Mouse (Mus musculus) lung, embryonic 14.5 days (tissue): ENCODE results near the gene Myadm. TPM values are rescaled to one million over a fixed set of nuclear protein-coding genes. Genes with fewer than 3 reads are reported as not detected.

ENCODE experiments used
- ATAC-seq: fragments of 200-750 bp; cut with Nextera tagmentation; 2 replicates; pipeline ENCODE4 v1.8.0; 2017; ENCODE audit warnings: mild to moderate bottlenecking, moderate TSS enrichment, moderate library complexity; ENCODE audit not compliant: insufficient read depth
- DNase-seq: peaks from one replicate; pipeline ENCODE4 v3.0.0-alpha.2; 2015
- H3K27ac ChIP-seq: fragments of 300-500 bp; sonication (generic); 2 replicates; pipeline ENCODE4 v1.5.1; 2014; ENCODE audit warnings: low read depth, mild to moderate bottlenecking, moderate library complexity
- H3K27me3 ChIP-seq: fragments of 300-500 bp; sonication (generic); 2 replicates; pipeline ENCODE4 v1.6.1; 2014; ENCODE audit warnings: low read length, control low read depth; ENCODE audit not compliant: insufficient read depth
- H3K36me3 ChIP-seq: fragments of 300-500 bp; sonication (generic); 2 replicates; pipeline ENCODE4 v1.6.1; 2014; ENCODE audit warnings: control low read depth; ENCODE audit not compliant: insufficient read depth
- H3K4me1 ChIP-seq: fragments of 300-500 bp; sonication (generic); 2 replicates; pipeline ENCODE4 v1.6.1; 2014; ENCODE audit warnings: antibody characterized with exemption, control low read depth; ENCODE audit not compliant: insufficient read depth
- H3K4me2 ChIP-seq: fragments of 300-500 bp; sonication (generic); 2 replicates; pipeline ENCODE4 v1.6.1; 2014; ENCODE audit warnings: mild to moderate bottlenecking
- H3K4me3 ChIP-seq: fragments of 300-500 bp; sonication (generic); 2 replicates; pipeline ENCODE4 v1.5.1; 2014; ENCODE audit warnings: low read depth, low read length
- H3K9ac ChIP-seq: fragments of 300-500 bp; sonication (generic); 2 replicates; pipeline ENCODE4 v1.6.1; 2014
- H3K9me3 ChIP-seq: fragments of 300-500 bp; sonication (generic); 2 replicates; pipeline ENCODE4 v1.6.1; 2016; ENCODE audit warnings: low read depth, low read length, control low read depth
- CTCF ChIP-seq: IDR thresholded peaks from 2 replicates; pipeline ENCODE4 v1.5.1; 2016; ENCODE audit warnings: antibody characterized with exemption, low read depth
- WGBS: fragments of 180-500 bp; shearing (Covaris S2); extraction: QIAGEN DNeasy Blood & Tissue Kit; methylation state at CpG from one replicate; pipeline ENCODE4 v1.1.7; 2014; 5-methylcytosine and 5-hydroxymethylcytosine counted together
- polyA plus RNA-seq: library from polyadenylated mRNA; unstranded; fragments of >200 nt; fragmentation: Nextera tagmentation; extraction: Ambion mirVana; gene quantifications from 2 replicates; pipeline ENCODE4 v1.2.1, GENCODE M21; 2014

Myadm gene
- polyA plus RNA-seq, 1 experiment from 2014 or later, result 138 TPM

- Histone ChIP-seq H3K36me3 (no peaks in the 10 kb centered on the region), H3K4me2 (no peak overlapping the region), H3K9ac (no peak overlapping the region), H3K27me3 (no peaks in the 10 kb centered on the region), H3K4me3 (no peak overlapping the region), H3K4me1 (no peaks in the 10 kb centered on the region), H3K9me3 (no peaks in the 10 kb centered on the region), H3K27ac (no peak overlapping the region)
- no peak for TF ChIP-seq CTCF
- peak; percentile 66 for DNase-seq
- WGBS, result 27% methylated on average over 8 of the region's 8 CpGs
- peak; percentile 46; the same call in 1 of the 2 replicates for ATAC-seq
Measured at GRCm38 (mm10) chr7:3280654-3281153, 8.2 kb upstream of the Myadm start.

GRCm38 (mm10) chr7:3281741-3282140 is 7.1 kb upstream of the Myadm start:
- WGBS, result 74% methylated on average over 6 of the region's 6 CpGs
- H3K9me3 ChIP-seq, result no peaks in the 10 kb centered on the region
- no peak overlapping the region for H3K4me3 ChIP-seq
- DNase-seq, result no peak
- no peak overlapping the region for H3K4me2 ChIP-seq
- ATAC-seq, result no peak
- H3K27me3 ChIP-seq, result no peaks in the 10 kb centered on the region
- no peak overlapping the region for H3K9ac ChIP-seq
- TF ChIP-seq CTCF, result no peak
- no peaks in the 10 kb centered on the region for H3K36me3 ChIP-seq
- H3K4me1 ChIP-seq, result peaks cover 3% of the 10 kb centered on the region; the same call in 1 of the 2 replicates
- no peak overlapping the region for H3K27ac ChIP-seq

GRCm38 (mm10) chr7:3283081-3283875 is 5.6 kb upstream of the Myadm start:
- H3K4me3 ChIP-seq, result no peak overlapping the region
- H3K27ac ChIP-seq, result no peak overlapping the region
- no peak for DNase-seq
- H3K4me2 ChIP-seq, result no peak overlapping the region
- no peaks in the 10 kb centered on the region for H3K27me3 ChIP-seq
- no peak for TF ChIP-seq CTCF
- no peak for ATAC-seq
- H3K9me3 ChIP-seq, result no peaks in the 10 kb centered on the region
- no peak overlapping the region for H3K9ac ChIP-seq
- peaks cover 3% of the 10 kb centered on the region; the same call in 1 of the 2 replicates for H3K4me1 ChIP-seq
- WGBS, result 80% methylated on average over 11 of the region's 11 CpGs
- no peaks in the 10 kb centered on the region for H3K36me3 ChIP-seq

GRCm38 (mm10) chr7:3284604-3285003 is 4.3 kb upstream of the Myadm start:
- no peak for ATAC-seq
- Histone ChIP-seq H3K36me3 (no peaks in the 10 kb centered on the region), H3K27ac (no peak overlapping the region), H3K9ac (no peak overlapping the region), H3K4me1 (peaks cover 3% of the 10 kb centered on the region; the same call in 1 of the 2 replicates), H3K9me3 (no peaks in the 10 kb centered on the region), H3K4me2 (no peak overlapping the region), H3K27me3 (no peaks in the 10 kb centered on the region), H3K4me3 (no peak overlapping the region)
- no peak for DNase-seq
- TF ChIP-seq CTCF, result no peak
- WGBS, result 81% methylated on average over 10 of the region's 10 CpGs

GRCm38 (mm10) chr7:3286036-3286435 is 2.8 kb upstream of the Myadm start:
- H3K4me2 ChIP-seq, result no peak overlapping the region
- TF ChIP-seq CTCF, result no peak
- H3K4me1 ChIP-seq, result peaks cover 3% of the 10 kb centered on the region; the same call in 1 of the 2 replicates
- H3K36me3 ChIP-seq, result no peaks in the 10 kb centered on the region
- 90% methylated on average over 5 of the region's 5 CpGs for WGBS
- H3K27ac ChIP-seq, result no peak overlapping the region
- DNase-seq (no peak), ATAC-seq (no peak)
- no peaks in the 10 kb centered on the region for H3K27me3 ChIP-seq
- H3K9ac ChIP-seq, result no peak overlapping the region
- no peak overlapping the region for H3K4me3 ChIP-seq
- no peaks in the 10 kb centered on the region for H3K9me3 ChIP-seq

- peaks cover 7% of the 10 kb centered on the region; the same call in 1 of the 2 replicates for H3K4me1 ChIP-seq
- ATAC-seq (no peak), DNase-seq (peak; percentile 55)
- no peak overlapping the region for H3K4me3 ChIP-seq
- no peak overlapping the region for H3K9ac ChIP-seq
- TF ChIP-seq CTCF, result no peak
- WGBS, result 44% methylated on average over 7 of the region's 7 CpGs
- no peaks in the 10 kb centered on the region for H3K27me3 ChIP-seq
- H3K27ac ChIP-seq, result no peak overlapping the region
- no peaks in the 10 kb centered on the region for H3K36me3 ChIP-seq
- H3K4me2 ChIP-seq, result no peak overlapping the region
- H3K9me3 ChIP-seq, result no peaks in the 10 kb centered on the region
Measured at GRCm38 (mm10) chr7:3287186-3287585, 1.7 kb upstream of the Myadm start.

- H3K4me2 ChIP-seq, result peak overlapping the region; percentile 76
- DNase-seq (peak; percentile 100), ATAC-seq (peak; percentile 83)
- WGBS, result under 1% methylated on average over 18 of the region's 18 CpGs
- peak overlapping the region; percentile 52 for H3K4me3 ChIP-seq
- H3K4me1 ChIP-seq, result peaks cover 7% of the 10 kb centered on the region; the same call in 1 of the 2 replicates
- peak overlapping the region; percentile 64 for H3K9ac ChIP-seq
- peak overlapping the region; percentile 94 for H3K27ac ChIP-seq
- peaks cover 16% of the 10 kb centered on the region for H3K36me3 ChIP-seq
- TF ChIP-seq CTCF, result no peak
- H3K27me3 ChIP-seq, result no peaks in the 10 kb centered on the region
- H3K9me3 ChIP-seq, result no peaks in the 10 kb centered on the region
Measured at GRCm38 (mm10) chr7:3290257-3291033, 1.6 kb downstream of the Myadm start.
